Mouse (Mus musculus) heart, postnatal 4 days (tissue): Measurements from ENCODE around the gene Cers6. TPM values are rescaled to one million over a fixed set of nuclear protein-coding genes. Genes with fewer than 3 reads are reported as not detected.

Source experiments
- total RNA-seq, 2 experiments: library from RNA; stranded (reverse); gene quantifications; 2 replicates each; pipeline ENCODE4 v1.2.3; 2021

Cers6 gene
- total RNA-seq, 2 experiments from 2014 or later = 20.7 to 24.4 TPM

Other genes starting within 250 kb of the Cers6 start
- not detected for gene 4932414N04Rik, start 205.0 kb upstream of the Cers6 start, total RNA-seq